Mouse (Mus musculus): ENCODE results near the gene Cnpy2. TPM values are rescaled to one million over a fixed set of nuclear protein-coding genes. Genes with fewer than 3 reads are reported as not detected.
A peak's percentile ranks its signal among the peaks of the same experiment; 100 is the strongest.

Gene Cnpy2
- polyA plus RNA-seq, 1 experiment from 2014 or later, result 239 TPM

DNA sequence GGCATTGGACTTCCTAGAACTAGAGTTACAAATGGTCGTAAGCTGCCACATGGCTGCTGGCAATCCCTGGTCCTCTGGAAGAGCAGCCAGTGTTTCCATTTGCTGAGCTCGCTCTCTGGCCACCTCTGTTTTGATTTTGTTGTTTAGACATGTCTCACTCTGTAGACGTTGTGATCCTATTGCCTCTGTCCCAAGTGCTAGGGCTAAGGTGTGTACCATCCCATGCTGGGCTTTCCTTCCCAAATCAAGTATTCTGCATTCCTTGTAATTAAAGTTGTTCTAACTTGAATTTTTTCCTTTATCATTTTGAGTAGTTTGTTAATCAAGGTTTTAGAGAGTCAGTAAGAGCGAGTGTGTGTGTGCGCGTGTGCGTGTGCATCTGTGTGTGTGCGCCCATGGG lies 25.3 kb downstream of the Cnpy2 start:
- H3K9me3 ChIP-seq (ENCODE audit: control insufficient read depth, low read length), result no peaks in the 10 kb centered on the region
- H3K27me3 ChIP-seq (ENCODE audit: control insufficient read depth, insufficient read depth, low read length), result no peaks in the 10 kb centered on the region
- H3K4me2 ChIP-seq, result no peak overlapping the region
- ATAC-seq (ENCODE audit: low FRiP score) (no peak), DNase-seq (ENCODE audit: low spot score, missing footprints) (no peak)
- peaks cover 5% of the 10 kb centered on the region; the same call in 1 of the 2 replicates for H3K36me3 ChIP-seq (ENCODE audit: control insufficient read depth, insufficient read depth, low read length)
- H3K4me1 ChIP-seq (ENCODE audit: control insufficient read depth, insufficient read depth, low read length), result no peaks in the 10 kb centered on the region
- no peak overlapping the region for H3K9ac ChIP-seq (ENCODE audit: low read length)
- H3K27ac ChIP-seq (ENCODE audit: low read depth, low read length), result no peak overlapping the region
- 93% methylated on average over 8 of the region's 8 CpGs for WGBS
- H3K4me3 ChIP-seq (ENCODE audit: low read depth, low read length), result no peak overlapping the region

DNA sequence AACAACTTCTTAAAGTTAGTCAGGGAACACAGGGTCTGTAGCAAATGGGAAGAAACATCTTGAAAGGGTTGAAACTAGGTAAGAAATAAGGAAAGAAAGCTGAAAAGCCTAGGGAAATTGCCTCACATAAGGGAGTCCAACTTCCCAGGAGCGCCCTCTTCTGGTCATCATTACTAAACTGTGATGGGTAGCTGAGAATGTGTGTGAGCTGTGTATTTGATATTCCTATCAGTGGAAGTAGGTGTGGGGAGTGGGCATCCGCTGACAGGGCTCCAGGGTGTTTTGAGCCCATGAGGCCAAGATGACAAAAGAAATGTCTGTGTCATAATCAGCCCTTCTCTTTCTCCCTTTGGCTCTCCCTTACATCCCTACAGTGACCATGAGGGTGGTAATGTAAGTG lies 36.5 kb downstream of the Cnpy2 start:
- Histone ChIP-seq H3K9ac (ENCODE audit: low read length) (no peak overlapping the region), H3K9me3 (ENCODE audit: control insufficient read depth, low read length) (no peaks in the 10 kb centered on the region), H3K27ac (ENCODE audit: low read depth, low read length) (no peak overlapping the region), H3K27me3 (ENCODE audit: control insufficient read depth, insufficient read depth, low read length) (no peaks in the 10 kb centered on the region), H3K4me3 (ENCODE audit: low read depth, low read length) (no peak overlapping the region), H3K4me2 (no peak overlapping the region), H3K36me3 (ENCODE audit: control insufficient read depth, insufficient read depth, low read length) (peaks cover 46% of the 10 kb centered on the region), H3K4me1 (ENCODE audit: control insufficient read depth, insufficient read depth, low read length) (no peaks in the 10 kb centered on the region)
- WGBS, result 59% methylated on average over 2 of the region's 2 CpGs
- DNase-seq (ENCODE audit: low spot score, missing footprints) (peak; percentile 89), ATAC-seq (ENCODE audit: low FRiP score) (no peak)

DNA sequence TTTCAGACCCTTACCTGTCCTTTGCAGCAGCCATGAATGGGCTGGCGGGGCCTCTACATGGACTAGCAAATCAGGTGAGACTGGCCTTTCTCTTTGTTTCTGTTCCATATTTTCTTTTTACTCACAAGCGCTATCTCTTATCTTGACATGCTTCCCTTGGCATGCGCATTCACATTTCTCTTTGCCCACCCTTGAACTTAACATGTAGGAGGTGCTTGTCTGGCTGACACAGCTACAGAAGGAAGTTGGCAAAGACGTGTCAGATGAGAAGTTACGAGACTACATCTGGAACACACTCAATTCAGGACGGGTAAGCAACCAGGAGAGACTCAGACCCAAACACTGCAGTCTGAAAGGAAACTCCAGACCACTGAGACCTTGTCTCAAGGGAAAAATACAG lies 37.0 kb downstream of the Cnpy2 start:
- Histone ChIP-seq H3K4me1 (ENCODE audit: control insufficient read depth, insufficient read depth, low read length) (no peaks in the 10 kb centered on the region), H3K27me3 (ENCODE audit: control insufficient read depth, insufficient read depth, low read length) (no peaks in the 10 kb centered on the region), H3K4me3 (ENCODE audit: low read depth, low read length) (no peak overlapping the region), H3K9ac (ENCODE audit: low read length) (no peak overlapping the region), H3K4me2 (no peak overlapping the region), H3K27ac (ENCODE audit: low read depth, low read length) (no peak overlapping the region), H3K36me3 (ENCODE audit: control insufficient read depth, insufficient read depth, low read length) (peaks cover 41% of the 10 kb centered on the region), H3K9me3 (ENCODE audit: control insufficient read depth, low read length) (no peaks in the 10 kb centered on the region)
- WGBS, result 93% methylated on average over 6 of the region's 6 CpGs
- DNase-seq (ENCODE audit: low spot score, missing footprints) (no peak), ATAC-seq (ENCODE audit: low FRiP score) (no peak)

DNA sequence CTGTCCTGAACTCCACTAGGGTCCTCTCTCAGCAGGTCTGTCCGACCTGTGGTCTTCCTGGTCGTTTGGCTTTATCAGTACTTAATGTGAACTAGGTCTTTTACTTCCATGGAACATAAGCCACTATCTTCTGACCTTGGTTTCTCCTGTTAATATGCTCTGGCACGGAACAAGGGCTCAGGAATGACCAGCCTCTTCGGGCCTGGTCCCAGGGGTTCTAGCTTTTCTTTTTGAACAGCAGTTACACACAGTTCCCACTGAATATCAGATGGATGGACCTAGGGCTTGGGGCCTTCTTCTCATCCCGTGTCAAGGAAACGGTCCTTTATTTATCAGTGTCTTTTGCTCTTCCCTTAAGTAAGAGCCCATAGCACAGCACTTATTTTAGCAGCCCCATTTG lies 39.6 kb downstream of the Cnpy2 start:
- DNase-seq (ENCODE audit: low spot score, missing footprints) (no peak), ATAC-seq (ENCODE audit: low FRiP score) (no peak)
- Histone ChIP-seq H3K4me2 (no peak overlapping the region), H3K9ac (ENCODE audit: low read length) (no peak overlapping the region), H3K36me3 (ENCODE audit: control insufficient read depth, insufficient read depth, low read length) (peaks cover 36% of the 10 kb centered on the region), H3K4me3 (ENCODE audit: low read depth, low read length) (no peak overlapping the region), H3K4me1 (ENCODE audit: control insufficient read depth, insufficient read depth, low read length) (no peaks in the 10 kb centered on the region), H3K27me3 (ENCODE audit: control insufficient read depth, insufficient read depth, low read length) (no peaks in the 10 kb centered on the region), H3K9me3 (ENCODE audit: control insufficient read depth, low read length) (no peaks in the 10 kb centered on the region), H3K27ac (ENCODE audit: low read depth, low read length) (no peak overlapping the region)
- WGBS, result 92% methylated on average over 6 of the region's 6 CpGs

DNA sequence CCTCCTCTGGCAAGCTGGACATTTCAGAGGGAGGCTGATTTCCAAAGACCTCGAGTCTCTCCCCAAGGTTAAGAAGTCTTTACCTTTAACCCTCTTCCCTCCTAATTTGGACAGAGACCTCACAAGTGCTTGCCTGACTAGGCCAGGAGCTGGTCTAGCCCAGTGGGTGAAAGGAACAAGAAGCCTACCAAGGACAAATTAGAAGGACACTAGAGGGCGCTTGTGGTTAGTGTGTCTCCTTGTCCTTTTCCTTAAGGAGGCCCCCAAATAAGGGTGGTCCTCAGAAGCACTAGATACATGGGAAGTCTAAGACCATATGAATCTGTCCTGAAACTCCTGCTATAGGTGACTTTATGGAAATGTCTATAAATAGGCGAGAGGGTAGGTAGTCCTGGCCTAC lies 40.3 kb downstream of the Cnpy2 start:
- no peaks in the 10 kb centered on the region for H3K9me3 ChIP-seq (ENCODE audit: control insufficient read depth, low read length)
- no peaks in the 10 kb centered on the region for H3K27me3 ChIP-seq (ENCODE audit: control insufficient read depth, insufficient read depth, low read length)
- no peak overlapping the region for H3K4me3 ChIP-seq (ENCODE audit: low read depth, low read length)
- ATAC-seq (ENCODE audit: low FRiP score) (no peak), DNase-seq (ENCODE audit: low spot score, missing footprints) (no peak)
- WGBS, result 47% methylated on average over 3 of the region's 3 CpGs
- no peak overlapping the region for H3K4me2 ChIP-seq
- H3K36me3 ChIP-seq (ENCODE audit: control insufficient read depth, insufficient read depth, low read length), result peaks cover 32% of the 10 kb centered on the region
- H3K27ac ChIP-seq (ENCODE audit: low read depth, low read length), result no peak overlapping the region
- H3K9ac ChIP-seq (ENCODE audit: low read length), result no peak overlapping the region
- no peaks in the 10 kb centered on the region for H3K4me1 ChIP-seq (ENCODE audit: control insufficient read depth, insufficient read depth, low read length)

DNA sequence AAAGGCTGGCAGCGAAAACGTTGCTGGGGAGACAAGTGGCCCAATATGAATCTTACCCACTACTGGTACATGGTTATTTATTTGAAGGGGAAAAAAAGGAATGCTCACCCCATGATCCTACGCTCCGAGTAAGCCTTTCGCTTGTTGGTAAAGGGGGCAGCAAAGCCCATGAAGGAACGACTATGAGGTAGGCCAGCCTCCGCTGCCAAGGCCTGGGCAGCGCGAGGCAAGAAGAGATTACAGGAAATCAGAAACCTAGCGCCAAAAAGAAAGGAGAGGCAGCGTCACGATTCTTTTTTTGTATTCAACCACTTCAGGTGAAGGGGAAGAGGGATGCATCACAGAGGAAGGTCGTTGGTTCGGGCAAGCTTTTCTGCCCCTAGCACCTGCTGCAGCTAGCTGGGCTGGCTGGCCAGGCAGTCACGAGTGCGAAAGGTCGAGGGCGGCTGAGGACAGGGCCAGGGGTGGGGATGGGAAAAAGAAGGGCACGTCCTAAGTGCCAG lies 45.7 kb downstream of the Cnpy2 start:
- Histone ChIP-seq H3K4me3 (ENCODE audit: low read depth, low read length) (peak overlapping the region; percentile 59), H3K36me3 (ENCODE audit: control insufficient read depth, insufficient read depth, low read length) (peaks cover 5% of the 10 kb centered on the region; the same call in 1 of the 2 replicates), H3K9ac (ENCODE audit: low read length) (peak overlapping the region; percentile 66), H3K27me3 (ENCODE audit: control insufficient read depth, insufficient read depth, low read length) (no peaks in the 10 kb centered on the region), H3K4me2 (peak overlapping the region; percentile 68), H3K4me1 (ENCODE audit: control insufficient read depth, insufficient read depth, low read length) (peaks cover 8% of the 10 kb centered on the region), H3K27ac (ENCODE audit: low read depth, low read length) (peak overlapping the region; percentile 86), H3K9me3 (ENCODE audit: control insufficient read depth, low read length) (no peaks in the 10 kb centered on the region)
- ATAC-seq (ENCODE audit: low FRiP score), result no peak
- DNase-seq (ENCODE audit: low spot score, missing footprints), result peak; percentile 89
- 17% methylated on average over 19 of the region's 19 CpGs for WGBS

DNA sequence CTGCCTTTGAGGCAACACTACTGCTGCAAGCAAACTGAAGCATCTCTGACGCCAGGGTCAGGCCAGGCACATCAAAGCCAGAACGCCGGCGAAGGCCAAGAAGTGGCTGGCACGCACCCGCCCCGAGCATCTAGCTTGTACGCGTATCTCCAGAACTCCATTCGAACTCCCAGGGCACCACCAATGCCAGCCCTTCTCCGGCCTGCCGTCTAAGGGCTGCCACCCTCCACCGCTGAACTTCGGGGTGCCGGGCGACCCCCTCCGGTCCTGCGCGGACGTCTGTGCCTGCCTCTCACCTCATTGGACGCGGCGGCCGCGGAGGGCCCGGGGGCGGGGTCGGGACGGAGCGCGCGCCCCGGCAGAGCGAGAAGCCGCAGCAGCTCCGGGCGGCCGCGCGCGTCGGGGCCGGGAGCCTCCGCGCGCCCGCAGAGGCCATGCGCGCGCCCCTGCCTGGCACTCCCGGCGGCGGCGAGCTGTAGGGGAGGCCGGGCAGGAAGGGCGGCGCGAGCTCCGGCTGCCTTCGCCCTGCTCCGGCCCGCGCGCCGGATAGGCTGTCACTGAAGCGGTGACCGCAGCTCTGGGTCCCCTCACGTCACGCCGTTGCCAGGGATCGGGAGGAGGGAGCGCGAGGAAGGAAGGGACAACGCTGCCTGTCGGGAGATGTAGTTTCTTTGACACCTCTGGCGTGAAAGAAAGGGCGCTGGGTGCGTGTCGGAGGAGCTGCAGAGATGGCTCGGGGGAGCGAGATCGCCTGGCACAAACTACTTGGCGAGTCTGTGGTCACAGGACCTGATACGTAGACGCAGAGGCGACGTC lies 46.4 kb downstream of the Cnpy2 start, which contains the start of gene Coq10a:
Gene Coq10a (minus strand): TSS at position 596 of the 816 bp plus-strand sequence.
- whole genome bisulfite sequencing, result under 1% methylated on average over 87 of the region's 87 CpGs
- Histone ChIP-seq H3K9ac (ENCODE audit: low read length) (peak within 1 kb of the TSS; percentile 66), H3K9me3 (ENCODE audit: control insufficient read depth, low read length) (no peaks in the 10 kb centered on the region), H3K4me2 (peak within 1 kb of the TSS; percentile 68), H3K27ac (ENCODE audit: low read depth, low read length) (peak within 1 kb of the TSS; percentile 86), H3K4me3 (ENCODE audit: low read depth, low read length) (peak within 1 kb of the TSS; percentile 59), H3K36me3 (ENCODE audit: control insufficient read depth, insufficient read depth, low read length) (peaks cover 3% of the 10 kb centered on the region; the same call in 1 of the 2 replicates), H3K27me3 (ENCODE audit: control insufficient read depth, insufficient read depth, low read length) (no peaks in the 10 kb centered on the region), H3K4me1 (ENCODE audit: control insufficient read depth, insufficient read depth, low read length) (peaks cover 8% of the 10 kb centered on the region)
- ATAC-seq (ENCODE audit: low FRiP score) (peak; percentile 96), DNase-seq (ENCODE audit: low spot score, missing footprints) (peak; percentile 98)

DNA sequence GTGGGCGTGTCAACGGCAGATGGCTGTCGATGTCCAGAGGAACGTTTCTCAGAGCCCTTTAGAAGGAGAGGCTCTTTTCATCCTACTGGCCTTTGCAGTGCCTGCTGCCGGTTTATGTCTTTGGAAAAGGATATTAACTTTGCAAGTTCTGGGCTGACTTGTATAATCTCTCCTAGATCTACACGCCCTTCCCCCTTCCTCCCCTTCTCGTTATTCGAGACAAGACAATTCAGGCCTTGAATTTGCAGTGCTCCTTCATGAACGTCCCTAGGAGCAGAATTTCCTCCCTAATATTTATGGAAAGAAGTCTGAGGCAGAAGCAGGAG lies 46.9 kb downstream of the Cnpy2 start:
- 10% methylated on average over 9 of the region's 9 CpGs for WGBS
- Histone ChIP-seq H3K4me2 (peak overlapping the region; percentile 68), H3K27ac (ENCODE audit: low read depth, low read length) (peak overlapping the region; percentile 86), H3K4me3 (ENCODE audit: low read depth, low read length) (peak overlapping the region; percentile 59), H3K27me3 (ENCODE audit: control insufficient read depth, insufficient read depth, low read length) (no peaks in the 10 kb centered on the region), H3K4me1 (ENCODE audit: control insufficient read depth, insufficient read depth, low read length) (peaks cover 8% of the 10 kb centered on the region), H3K9me3 (ENCODE audit: control insufficient read depth, low read length) (no peaks in the 10 kb centered on the region), H3K9ac (ENCODE audit: low read length) (peak overlapping the region; percentile 66), H3K36me3 (ENCODE audit: control insufficient read depth, insufficient read depth, low read length) (peaks cover 3% of the 10 kb centered on the region; the same call in 1 of the 2 replicates)
- DNase-seq (ENCODE audit: low spot score, missing footprints), result no peak
- no peak for ATAC-seq (ENCODE audit: low FRiP score)

DNA sequence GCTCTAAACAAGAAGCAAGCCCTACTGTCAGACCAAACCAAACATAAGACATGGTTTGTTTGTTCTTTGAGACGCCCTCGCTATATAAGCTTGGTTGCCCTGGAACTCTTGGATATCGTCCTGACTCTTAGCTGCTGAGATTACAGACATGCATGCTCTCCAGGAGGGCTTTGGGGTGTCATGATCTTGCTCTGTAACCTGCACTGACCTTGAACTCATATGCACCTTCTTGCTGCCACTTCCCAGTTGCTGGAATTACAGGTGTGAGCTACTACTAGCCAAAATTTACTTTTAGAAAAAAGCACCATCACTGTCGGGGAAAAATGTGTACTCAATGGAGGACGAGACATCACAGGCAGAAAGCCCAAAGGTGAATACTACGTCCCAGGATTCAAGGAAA lies 47.3 kb downstream of the Cnpy2 start:
- no peaks in the 10 kb centered on the region for H3K9me3 ChIP-seq (ENCODE audit: control insufficient read depth, low read length)
- peak overlapping the region; percentile 68 for H3K4me2 ChIP-seq
- WGBS, result 82% methylated on average over 6 of the region's 6 CpGs
- H3K36me3 ChIP-seq (ENCODE audit: control insufficient read depth, insufficient read depth, low read length), result peaks cover 3% of the 10 kb centered on the region; the same call in 1 of the 2 replicates
- no peak for DNase-seq (ENCODE audit: low spot score, missing footprints)
- peak overlapping the region; percentile 86 for H3K27ac ChIP-seq (ENCODE audit: low read depth, low read length)
- H3K9ac ChIP-seq (ENCODE audit: low read length), result peak overlapping the region; percentile 66
- H3K4me1 ChIP-seq (ENCODE audit: control insufficient read depth, insufficient read depth, low read length), result peaks cover 8% of the 10 kb centered on the region
- no peaks in the 10 kb centered on the region for H3K27me3 ChIP-seq (ENCODE audit: control insufficient read depth, insufficient read depth, low read length)
- peak overlapping the region; percentile 59 for H3K4me3 ChIP-seq (ENCODE audit: low read depth, low read length)
- no peak for ATAC-seq (ENCODE audit: low FRiP score)

Data from midbrain, embryonic 11.5 days (tissue).